Mouse (Mus musculus) olfactory bulb, adult 2 months (tissue): ENCODE measurements around the gene Scfd2.

ENCODE experiments used
- CTCF ChIP-seq: fragments of 200-500 bp; IDR thresholded peaks from 2 replicates; pipeline ENCODE4 v1.5.1; 2012; ENCODE audit warnings: low read depth, mild to moderate bottlenecking, low read length, moderate library complexity; ENCODE audit not compliant: insufficient read depth
- POLR2A ChIP-seq: fragments of 200-500 bp; IDR thresholded peaks from 2 replicates; pipeline ENCODE4 v1.6.1; 2012; ENCODE audit warnings: mild to moderate bottlenecking, low read depth, low read length, moderate library complexity; ENCODE audit not compliant: insufficient read depth

DNA sequence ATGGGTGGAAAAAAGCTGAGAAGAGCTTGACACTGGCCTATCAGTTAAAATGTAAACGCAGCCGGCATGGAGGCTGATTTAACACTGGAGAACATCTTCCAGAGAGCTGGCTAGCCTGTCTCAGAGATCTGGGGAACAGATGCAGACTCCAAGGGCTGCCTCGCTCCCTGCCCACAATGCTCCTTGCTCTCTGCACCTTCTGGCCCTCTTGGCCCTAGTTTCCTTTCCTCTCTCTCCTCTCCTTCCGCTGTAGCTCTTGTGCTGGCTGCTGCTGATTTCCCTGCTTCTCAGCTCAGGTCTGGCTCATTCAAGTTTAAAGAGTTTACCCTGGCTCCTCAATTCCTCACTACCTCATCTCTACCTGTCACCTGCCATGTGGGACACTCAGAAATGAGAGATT is 321.9 kb downstream of the Scfd2 start:
- no peak for TF ChIP-seq CTCF
- no peak for TF ChIP-seq POLR2A
